In the genomic region with DNA sequence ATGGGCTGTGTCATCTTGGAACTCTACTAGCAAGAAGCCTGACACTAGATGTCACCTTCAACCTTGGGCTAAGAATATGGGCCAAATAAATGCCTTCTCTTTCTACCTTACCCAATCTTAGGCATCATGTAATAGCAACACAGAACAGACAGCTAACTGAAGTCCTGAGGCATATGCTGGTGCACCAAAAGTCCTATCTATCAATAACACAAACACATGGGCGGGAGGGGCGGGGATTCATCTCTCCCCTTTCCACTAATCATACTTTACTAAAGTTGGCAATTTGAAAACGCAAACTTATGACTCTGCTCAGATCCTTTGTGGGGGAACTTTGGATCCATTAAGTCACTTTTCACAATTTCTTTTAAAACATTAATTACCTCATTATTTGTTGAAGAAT, we compare ENCODE assay signal across 20 mouse cellular contexts.
DNase-seq lines count a peak whose midpoint lies in the region; ATAC-seq and TF ChIP-seq lines count a peak whose summit lies in the region.
"Had no signal": no experiment of that assay in that cellular context is flagged by ENCODE, and none has a peak within 500 bp of the region (broad histone marks: within the 10 kb centered on the region; RNA-seq: fewer than 3 reads in every experiment).

No protein-coding gene starts in this region.

- ATAC-seq in erythroblast, adult 5-6 weeks (replicated peaks; ENCODE audit: low FRiP score, poor library complexity, severe bottlenecking) = peak; percentile 58
- ATAC-seq in liver, embryonic 14.5 days (ENCODE audit: insufficient read depth) = peak; percentile 62; the same call in 1 of the 2 replicates
- 0 out of 2 replicates have a peak, but pooled peaks have one; percentile 12 for ATAC-seq in megakaryocyte progenitor cell, adult 5-6 weeks (replicated peaks; ENCODE audit: poor library complexity)
- ATAC-seq in midbrain, postnatal 0 days (ENCODE audit: low FRiP score) = no peak
- ATAC-seq in forebrain, embryonic 12.5 days (ENCODE audit: low FRiP score) = no peak
- ATAC-seq: CD4-positive, CD25-positive, alpha-beta regulatory T cell, adult 4 months; forebrain, embryonic 14.5 days had no signal

- no peaks in the 10 kb centered on the region for H3K9me3 ChIP-seq in liver, embryonic 14.5 days (ENCODE audit: control insufficient read depth, low read length)
- no peaks in the 10 kb centered on the region for H3K9me3 ChIP-seq in midbrain, postnatal 0 days (ENCODE audit: low read length)
- H3K9me3 ChIP-seq in forebrain, embryonic 12.5 days = no peaks in the 10 kb centered on the region
- H3K9me3 ChIP-seq: embryonic facial prominence, embryonic 10.5 days; G1E; hindbrain, embryonic 10.5 days; hindbrain, embryonic 15.5 days had no signal

- H3K27me3 ChIP-seq in liver, embryonic 14.5 days (ENCODE audit: control insufficient read depth, insufficient read depth, low read length) = no peaks in the 10 kb centered on the region
- H3K27me3 ChIP-seq in midbrain, postnatal 0 days (ENCODE audit: insufficient read depth, low read length) = no peaks in the 10 kb centered on the region
- H3K27me3 ChIP-seq in forebrain, embryonic 12.5 days = no peaks in the 10 kb centered on the region
- H3K27me3 ChIP-seq: hindbrain, embryonic 15.5 days had no signal

- TF ChIP-seq EP300 in liver, embryonic 14.5 days (IDR thresholded peaks at IDR 0.05; ENCODE audit: low read depth) = no peak

- WGBS in liver, embryonic 14.5 days (ENCODE audit: insufficient replicate concordance) = 21% methylated on average over 3 of the region's 3 CpGs
- 84% methylated on average over 3 of the region's 3 CpGs for WGBS in midbrain, postnatal 0 days
- WGBS in forebrain, embryonic 12.5 days = 86% methylated on average over 3 of the region's 3 CpGs

- no peaks in the 10 kb centered on the region for H3K36me3 ChIP-seq in liver, embryonic 14.5 days (replicated peaks; ENCODE audit: control insufficient read depth, insufficient read depth, low read depth)
- H3K36me3 ChIP-seq in midbrain, postnatal 0 days (ENCODE audit: insufficient read depth, low read length) = no peaks in the 10 kb centered on the region
- no peaks in the 10 kb centered on the region for H3K36me3 ChIP-seq in forebrain, embryonic 12.5 days (replicated peaks)
- H3K36me3 ChIP-seq: embryonic facial prominence, embryonic 10.5 days; G1E; hindbrain, embryonic 10.5 days; hindbrain, embryonic 15.5 days had no signal

- peak overlapping the region; percentile 47 for H3K27ac ChIP-seq in liver, embryonic 14.5 days
- no peak overlapping the region for H3K27ac ChIP-seq in midbrain, postnatal 0 days (ENCODE audit: low read depth, low read length)
- no peak overlapping the region for H3K27ac ChIP-seq in forebrain, embryonic 12.5 days
- H3K27ac ChIP-seq: embryonic facial prominence, embryonic 10.5 days; hindbrain, embryonic 10.5 days; hindbrain, embryonic 15.5 days had no signal

- DNase-seq in liver = peak; percentile 38
- DNase-seq in liver, embryonic 14.5 days (ENCODE audit: low read depth in 3 of 3, low spot score in 3 of 3) = peak in 1 of 3 experiments; percentile 9
- DNase-seq in cerebellum, adult 9-11 months = no peak
- no peak for DNase-seq in midbrain, postnatal 0 days (ENCODE audit: low spot score)
- DNase-seq in thymus, postnatal 14 days = no peak
- DNase-seq: adrenal gland, postnatal 14 days; cerebellum, adult 18-20 months; cerebellum, postnatal 10 days; gastrocnemius, postnatal 36 days; heart, adult 11 months; heart, postnatal 10 days had no signal

- H3K4me1 ChIP-seq in liver, embryonic 14.5 days (replicated peaks; ENCODE audit: control insufficient read depth in 2 of 2, insufficient read depth in 2 of 2, low read length in 1 of 2) = peaks cover 0 to 20% of the 10 kb centered on the region in 2 experiments; a peak in 2 of 4 replicates
- 0 out of 2 replicates have a peak, but pooled peaks cover 3% of the 10 kb centered on the region for H3K4me1 ChIP-seq in midbrain, postnatal 0 days (ENCODE audit: insufficient read depth, low read length)
- peaks cover 6% of the 10 kb centered on the region; the same call in 1 of the 2 replicates for H3K4me1 ChIP-seq in forebrain, embryonic 12.5 days
- H3K4me1 ChIP-seq: embryonic facial prominence, embryonic 10.5 days had no signal

- peak overlapping the region; percentile 52 for H3K4me2 ChIP-seq in liver, embryonic 14.5 days (ENCODE audit: low read depth)
- no peak overlapping the region for H3K4me2 ChIP-seq in midbrain, postnatal 0 days (ENCODE audit: low read depth, low read length, poor library complexity, severe bottlenecking)
- H3K4me2 ChIP-seq in forebrain, embryonic 12.5 days = no peak overlapping the region
- H3K4me2 ChIP-seq: hindbrain, embryonic 15.5 days had no signal

- peak overlapping the region; percentile 31 for H3K9ac ChIP-seq in liver, embryonic 14.5 days (replicated peaks)
- H3K9ac ChIP-seq in midbrain, postnatal 0 days (replicated peaks; ENCODE audit: low read length, poor library complexity, severe bottlenecking) = no peak overlapping the region
- no peak overlapping the region for H3K9ac ChIP-seq in forebrain, embryonic 12.5 days
- H3K9ac ChIP-seq: hindbrain, embryonic 15.5 days had no signal

- TF ChIP-seq CTCF in liver, embryonic 14.5 days (IDR thresholded peaks at IDR 0.05; ENCODE audit: low read depth) = no peak
- no peak for TF ChIP-seq CTCF in midbrain, postnatal 0 days (IDR thresholded peaks at IDR 0.05)

- H3K4me3 ChIP-seq in liver, embryonic 14.5 days (ENCODE audit: insufficient read depth in 1 of 2, low read depth in 2 of 2, low read length in 2 of 2) = peak overlapping the region; percentile 39 to 54
- H3K4me3 ChIP-seq in midbrain, postnatal 0 days (ENCODE audit: low read depth, low read length) = no peak overlapping the region
- H3K4me3 ChIP-seq in forebrain, embryonic 12.5 days (replicated peaks) = no peak overlapping the region
- H3K4me3 ChIP-seq: embryonic facial prominence, embryonic 10.5 days; hindbrain, embryonic 10.5 days; hindbrain, embryonic 15.5 days had no signal

Comparison
In these comparisons a context has a peak if more than half of its experiments do, and no peak if none do; other contexts are left out.
1. ATAC-seq: peak in erythroblast, adult 5-6 weeks (single experiment), liver, embryonic 14.5 days (single experiment) and megakaryocyte progenitor cell, adult 5-6 weeks (single experiment); none in midbrain, postnatal 0 days (single experiment) and forebrain, embryonic 12.5 days (single experiment).
2. H3K4me3 ChIP-seq: peak in liver, embryonic 14.5 days (2 of 2); none in midbrain, postnatal 0 days (single experiment) and forebrain, embryonic 12.5 days (single experiment).